Mouse (Mus musculus): ENCODE data around the gene Olfr1123. TPM values are rescaled to one million over a fixed set of nuclear protein-coding genes. Genes with fewer than 3 reads are reported as not detected.

Gene Olfr1123
- polyA plus RNA-seq (2015; fragmentation: Nextera tagmentation; extraction: Ambion mirVana) = not detected in 2 replicates

DNA sequence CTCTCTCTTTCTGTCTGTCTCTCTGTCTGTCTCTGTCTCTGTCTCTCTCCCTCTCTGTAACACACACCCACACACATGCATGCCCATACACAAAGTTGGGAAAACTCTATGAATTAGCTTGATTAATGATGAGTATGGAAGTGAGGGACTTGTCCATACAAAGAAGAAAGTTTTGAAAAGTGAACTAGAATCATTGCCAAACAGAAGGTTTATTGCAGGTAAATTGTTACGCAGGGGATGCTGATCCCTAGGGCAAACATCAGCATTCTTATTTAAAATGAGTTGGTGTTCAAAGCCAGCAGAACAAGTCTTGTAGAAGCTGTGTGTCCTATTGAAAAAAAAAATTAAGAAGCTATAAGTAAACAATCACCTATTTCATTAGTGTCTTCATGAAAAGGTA is at the start of gene Olfr1123:
TSS of gene Olfr1123 (plus strand) at position 301 of the 400 bp plus-strand sequence.

DNA sequence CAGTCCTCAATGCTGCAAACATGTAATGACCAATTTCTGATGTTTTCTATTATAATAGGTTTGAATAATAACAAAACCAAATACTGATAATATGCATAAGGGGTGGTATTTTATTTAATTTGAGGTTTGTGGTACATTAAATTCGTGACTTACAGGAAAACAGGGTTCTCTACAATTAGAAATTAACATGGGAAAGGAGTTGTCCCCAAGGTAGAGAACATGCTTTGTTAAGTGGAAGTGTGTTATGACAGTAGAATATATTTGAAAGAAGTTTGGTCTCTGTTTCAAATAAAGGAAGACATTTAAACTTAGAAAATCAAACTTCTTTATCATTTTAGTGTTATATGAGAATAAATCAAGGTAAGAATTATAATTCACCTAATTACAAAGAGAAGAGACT is 46.8 kb upstream of the Olfr1123 start, which contains the start of gene Olfr1121:
TSS of gene Olfr1121 (plus strand) at position 301 of the 400 bp plus-strand sequence.

GRCm38 (mm10) chr2:87385549-87385948 is 30.9 kb upstream of the Olfr1123 start, which contains the start of gene Olfr1122:
Gene Olfr1122, plus strand, starts transcription at chr2:87385849.

GRCm38 (mm10) chr2:87429975-87430374 is 13.5 kb downstream of the Olfr1123 start, which contains the start of gene Olfr1124:
Gene Olfr1124, plus strand, starts transcription at chr2:87430275.

DNA sequence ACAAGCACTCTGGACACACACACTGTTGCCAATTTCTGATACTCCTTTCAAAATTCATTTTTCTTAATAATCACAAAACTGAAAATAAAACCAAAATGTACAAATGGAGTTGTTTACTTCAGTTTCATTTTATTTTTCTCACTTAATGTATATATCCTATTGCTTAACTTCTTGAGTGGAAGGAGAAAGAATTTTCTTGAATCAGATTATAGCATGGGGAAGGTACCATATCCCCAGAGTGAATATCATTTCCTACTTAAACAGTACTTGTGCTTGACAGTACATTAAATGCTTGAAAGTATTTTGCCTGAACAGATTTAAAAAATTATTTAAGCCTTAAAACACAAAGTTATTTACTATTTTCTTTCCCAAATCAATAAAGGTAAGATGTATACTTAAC is 37.2 kb downstream of the Olfr1123 start, which contains the start of gene Olfr1126:
TSS of gene Olfr1126 (plus strand) at position 301 of the 400 bp plus-strand sequence.

Other genes starting within 250 kb of the Olfr1123 start
- not detected in 2 replicates for gene Olfr1112, start 228.8 kb upstream of the Olfr1123 start, polyA plus RNA-seq (2015; fragmentation: Nextera tagmentation; extraction: Ambion mirVana)
- gene Olfr1113, start 207.7 kb upstream of the Olfr1123 start, polyA plus RNA-seq (2015; fragmentation: Nextera tagmentation; extraction: Ambion mirVana) = not detected in 2 replicates
- gene Olfr1115, start 168.6 kb upstream of the Olfr1123 start, polyA plus RNA-seq (2015; fragmentation: Nextera tagmentation; extraction: Ambion mirVana) = not detected in 2 replicates
- not detected in 2 replicates for gene Olfr1116, start 149.1 kb upstream of the Olfr1123 start, polyA plus RNA-seq (2015; fragmentation: Nextera tagmentation; extraction: Ambion mirVana)
- gene Olfr1118, start 109.1 kb upstream of the Olfr1123 start, polyA plus RNA-seq (2015; fragmentation: Nextera tagmentation; extraction: Ambion mirVana) = not detected in 2 replicates
- gene Olfr1120, start 61.8 kb upstream of the Olfr1123 start, polyA plus RNA-seq (2015; fragmentation: Nextera tagmentation; extraction: Ambion mirVana) = not detected in 2 replicates
- not detected in 2 replicates for gene Olfr1121, start 46.7 kb upstream of the Olfr1123 start, polyA plus RNA-seq (2015; fragmentation: Nextera tagmentation; extraction: Ambion mirVana)
- not detected in 2 replicates for gene Olfr1122, start 30.8 kb upstream of the Olfr1123 start, polyA plus RNA-seq (2015; fragmentation: Nextera tagmentation; extraction: Ambion mirVana)
- gene Olfr1124, start 13.6 kb downstream of the Olfr1123 start, polyA plus RNA-seq (2015; fragmentation: Nextera tagmentation; extraction: Ambion mirVana) = 0.06 and 0.11 TPM in 2 replicates
- not detected in 2 replicates for gene Olfr1126, start 37.3 kb downstream of the Olfr1123 start, polyA plus RNA-seq (2015; fragmentation: Nextera tagmentation; extraction: Ambion mirVana)
- not detected in 2 replicates for gene Pramel7, start 80.5 kb downstream of the Olfr1123 start, polyA plus RNA-seq (2015; fragmentation: Nextera tagmentation; extraction: Ambion mirVana)
- gene Pramel6, start 89.9 kb downstream of the Olfr1123 start, polyA plus RNA-seq (2015; fragmentation: Nextera tagmentation; extraction: Ambion mirVana) = not detected in 2 replicates
- gene Olfr153, start 115.2 kb downstream of the Olfr1123 start, polyA plus RNA-seq (2015; fragmentation: Nextera tagmentation; extraction: Ambion mirVana) = not detected in 2 replicates
- not detected in 2 replicates for gene Olfr1128, start 128.9 kb downstream of the Olfr1123 start, polyA plus RNA-seq (2015; fragmentation: Nextera tagmentation; extraction: Ambion mirVana)
- gene Olfr1129, start 157.3 kb downstream of the Olfr1123 start, polyA plus RNA-seq (2015; fragmentation: Nextera tagmentation; extraction: Ambion mirVana) = not detected in 2 replicates
- gene Olfr1130, start 189.6 kb downstream of the Olfr1123 start, polyA plus RNA-seq (2015; fragmentation: Nextera tagmentation; extraction: Ambion mirVana) = not detected in 2 replicates
- not detected in 2 replicates for gene Olfr1131, start 210.5 kb downstream of the Olfr1123 start, polyA plus RNA-seq (2015; fragmentation: Nextera tagmentation; extraction: Ambion mirVana)
- gene Olfr1132, start 220.9 kb downstream of the Olfr1123 start, polyA plus RNA-seq (2015; fragmentation: Nextera tagmentation; extraction: Ambion mirVana) = not detected in 2 replicates
- gene Olfr1133, start 230.7 kb downstream of the Olfr1123 start, polyA plus RNA-seq (2015; fragmentation: Nextera tagmentation; extraction: Ambion mirVana) = not detected in 2 replicates
- gene Olfr1134, start 241.8 kb downstream of the Olfr1123 start, polyA plus RNA-seq (2015; fragmentation: Nextera tagmentation; extraction: Ambion mirVana) = not detected in 2 replicates

Data from neural tube, postnatal 0 days (tissue).